Mouse (Mus musculus): ENCODE results near the gene Raph1. TPM values are rescaled to one million over a fixed set of nuclear protein-coding genes. Genes with fewer than 3 reads are reported as not detected.

The Raph1 gene
- polyA plus RNA-seq, 1 experiment = 22.2 TPM

- no peak overlapping the region for H3K27ac ChIP-seq (ENCODE audit: insufficient read depth, low read depth, low read length)
- H3K4me1 ChIP-seq (ENCODE audit: control insufficient read depth, insufficient read depth, insufficient read length, low read length) = no peaks in the 10 kb centered on the region
- WGBS = 89% methylated on average over 2 of the region's 2 CpGs
- H3K4me3 ChIP-seq (ENCODE audit: low read depth, low read length) = no peak overlapping the region
- no peaks in the 10 kb centered on the region for H3K27me3 ChIP-seq (ENCODE audit: control insufficient read depth, insufficient read depth, low read length)
- peaks cover 36% of the 10 kb centered on the region for H3K36me3 ChIP-seq (ENCODE audit: control insufficient read depth, insufficient read depth, low read length)
- no peak for TF ChIP-seq POLR2A (IDR thresholded peaks at IDR 0.05; ENCODE audit: low read depth, low read length)
- TF ChIP-seq CTCF (IDR thresholded peaks at IDR 0.05; ENCODE audit: extremely low read depth, insufficient read length, insufficient replicate concordance, low read depth, low read length) = no peak
Measured at GRCm38 (mm10) chr1:60530636-60531035, 36.3 kb downstream of the Raph1 start.

GRCm38 (mm10) chr1:60530107-60530506 is 36.8 kb downstream of the Raph1 start:
- Histone ChIP-seq H3K4me3 (ENCODE audit: low read depth, low read length) (no peak overlapping the region), H3K27me3 (ENCODE audit: control insufficient read depth, insufficient read depth, low read length) (no peaks in the 10 kb centered on the region), H3K4me1 (ENCODE audit: control insufficient read depth, insufficient read depth, insufficient read length, low read length) (no peaks in the 10 kb centered on the region), H3K36me3 (ENCODE audit: control insufficient read depth, insufficient read depth, low read length) (peaks cover 40% of the 10 kb centered on the region), H3K27ac (ENCODE audit: insufficient read depth, low read depth, low read length) (no peak overlapping the region)
- WGBS = 89% methylated on average over 6 of the region's 6 CpGs
- TF ChIP-seq POLR2A (IDR thresholded peaks at IDR 0.05; ENCODE audit: low read depth, low read length) (no peak), CTCF (IDR thresholded peaks at IDR 0.05; ENCODE audit: extremely low read depth, insufficient read length, insufficient replicate concordance, low read depth, low read length) (no peak)

GRCm38 (mm10) chr1:60510584-60510983 is 56.3 kb downstream of the Raph1 start:
- Histone ChIP-seq H3K27ac (ENCODE audit: insufficient read depth, low read depth, low read length) (no peak overlapping the region), H3K4me3 (ENCODE audit: low read depth, low read length) (no peak overlapping the region), H3K27me3 (ENCODE audit: control insufficient read depth, insufficient read depth, low read length) (no peaks in the 10 kb centered on the region; the same call in 1 of the 2 replicates), H3K4me1 (ENCODE audit: control insufficient read depth, insufficient read depth, insufficient read length, low read length) (no peaks in the 10 kb centered on the region), H3K36me3 (ENCODE audit: control insufficient read depth, insufficient read depth, low read length) (peaks cover 16% of the 10 kb centered on the region)
- 52% methylated on average over 2 of the region's 2 CpGs for WGBS
- TF ChIP-seq POLR2A (IDR thresholded peaks at IDR 0.05; ENCODE audit: low read depth, low read length) (no peak), CTCF (IDR thresholded peaks at IDR 0.05; ENCODE audit: extremely low read depth, insufficient read length, insufficient replicate concordance, low read depth, low read length) (no peak)

- Histone ChIP-seq H3K4me1 (ENCODE audit: control insufficient read depth, insufficient read depth, insufficient read length, low read length) (no peaks in the 10 kb centered on the region), H3K4me3 (ENCODE audit: low read depth, low read length) (no peak overlapping the region), H3K27me3 (ENCODE audit: control insufficient read depth, insufficient read depth, low read length) (no peaks in the 10 kb centered on the region; the same call in 1 of the 2 replicates), H3K36me3 (ENCODE audit: control insufficient read depth, insufficient read depth, low read length) (peaks cover 23% of the 10 kb centered on the region), H3K27ac (ENCODE audit: insufficient read depth, low read depth, low read length) (no peak overlapping the region)
- TF ChIP-seq POLR2A (IDR thresholded peaks at IDR 0.05; ENCODE audit: low read depth, low read length) (no peak), CTCF (IDR thresholded peaks at IDR 0.05; ENCODE audit: extremely low read depth, insufficient read length, insufficient replicate concordance, low read depth, low read length) (no peak)
- 71% methylated on average over 5 of the region's 5 CpGs for WGBS
Measured at GRCm38 (mm10) chr1:60503456-60503855, 63.4 kb downstream of the Raph1 start.

- WGBS = 89% methylated on average over 6 of the region's 6 CpGs
- peaks cover 65% of the 10 kb centered on the region for H3K36me3 ChIP-seq (ENCODE audit: control insufficient read depth, insufficient read depth, low read length)
- no peaks in the 10 kb centered on the region for H3K27me3 ChIP-seq (ENCODE audit: control insufficient read depth, insufficient read depth, low read length)
- TF ChIP-seq POLR2A (IDR thresholded peaks at IDR 0.05; ENCODE audit: low read depth, low read length) = no peak
- no peak for TF ChIP-seq CTCF (IDR thresholded peaks at IDR 0.05; ENCODE audit: extremely low read depth, insufficient read length, insufficient replicate concordance, low read depth, low read length)
- no peaks in the 10 kb centered on the region for H3K4me1 ChIP-seq (ENCODE audit: control insufficient read depth, insufficient read depth, insufficient read length, low read length)
- H3K4me3 ChIP-seq (ENCODE audit: low read depth, low read length) = no peak overlapping the region
- no peak overlapping the region for H3K27ac ChIP-seq (ENCODE audit: insufficient read depth, low read depth, low read length)
Measured at GRCm38 (mm10) chr1:60493421-60493820, 73.5 kb downstream of the Raph1 start.

- TF ChIP-seq POLR2A (IDR thresholded peaks at IDR 0.05; ENCODE audit: low read depth, low read length) (no peak), CTCF (IDR thresholded peaks at IDR 0.05; ENCODE audit: extremely low read depth, insufficient read length, insufficient replicate concordance, low read depth, low read length) (no peak)
- 59% methylated on average over 5 of the region's 5 CpGs for WGBS
- H3K4me3 ChIP-seq (ENCODE audit: low read depth, low read length) = no peak overlapping the region
- H3K4me1 ChIP-seq (ENCODE audit: control insufficient read depth, insufficient read depth, insufficient read length, low read length) = no peaks in the 10 kb centered on the region
- no peaks in the 10 kb centered on the region for H3K27me3 ChIP-seq (ENCODE audit: control insufficient read depth, insufficient read depth, low read length)
- no peak overlapping the region for H3K27ac ChIP-seq (ENCODE audit: insufficient read depth, low read depth, low read length)
- peaks cover 70% of the 10 kb centered on the region for H3K36me3 ChIP-seq (ENCODE audit: control insufficient read depth, insufficient read depth, low read length)
Measured at GRCm38 (mm10) chr1:60492404-60492803, 74.5 kb downstream of the Raph1 start.

GRCm38 (mm10) chr1:60490510-60490909 is 76.4 kb downstream of the Raph1 start:
- H3K27ac ChIP-seq (ENCODE audit: insufficient read depth, low read depth, low read length) = no peak overlapping the region
- H3K4me3 ChIP-seq (ENCODE audit: low read depth, low read length) = no peak overlapping the region
- no peaks in the 10 kb centered on the region for H3K4me1 ChIP-seq (ENCODE audit: control insufficient read depth, insufficient read depth, insufficient read length, low read length)
- no peaks in the 10 kb centered on the region for H3K27me3 ChIP-seq (ENCODE audit: control insufficient read depth, insufficient read depth, low read length)
- 94% methylated on average over 4 of the region's 4 CpGs for WGBS
- H3K36me3 ChIP-seq (ENCODE audit: control insufficient read depth, insufficient read depth, low read length) = peaks cover 63% of the 10 kb centered on the region
- TF ChIP-seq CTCF (IDR thresholded peaks at IDR 0.05; ENCODE audit: extremely low read depth, insufficient read length, insufficient replicate concordance, low read depth, low read length) = no peak
- no peak for TF ChIP-seq POLR2A (IDR thresholded peaks at IDR 0.05; ENCODE audit: low read depth, low read length)

Measured in small intestine, adult 2 months (tissue).